Mouse (Mus musculus) intestine, embryonic 16.5 days (tissue): ENCODE results near the gene Hsf4. TPM values are rescaled to one million over a fixed set of nuclear protein-coding genes. Genes with fewer than 3 reads are reported as not detected.
A peak's percentile ranks its signal among the peaks of the same experiment; 100 is the strongest.

ENCODE experiments used
- ATAC-seq: fragments of 200-750 bp; cut with Nextera tagmentation; 2 replicates; pipeline ENCODE4 v1.8.0; 2017; ENCODE audit warnings: moderate TSS enrichment, moderate library complexity
- H3K27ac ChIP-seq: fragments of 300-500 bp; sonication (generic); 2 replicates; pipeline ENCODE4 v1.5.1; 2014; ENCODE audit warnings: mild to moderate bottlenecking, low read length
- H3K27me3 ChIP-seq: fragments of 300-500 bp; sonication (generic); replicated peaks from 2 replicates; pipeline ENCODE4 v1.6.1; 2014; ENCODE audit warnings: low read length, control low read depth, mixed read lengths; ENCODE audit not compliant: control insufficient read depth, insufficient read depth
- H3K36me3 ChIP-seq: fragments of 300-500 bp; sonication (generic); 2 replicates; pipeline ENCODE4 v1.6.1; 2014; ENCODE audit warnings: low read length, control low read depth; ENCODE audit not compliant: control insufficient read depth, insufficient read depth
- H3K4me1 ChIP-seq: fragments of 300-500 bp; sonication (generic); 2 replicates; pipeline ENCODE4 v1.6.1; 2014; ENCODE audit warnings: low read length, control low read depth, mixed read lengths; ENCODE audit not compliant: control insufficient read depth, insufficient read depth
- H3K4me2 ChIP-seq: fragments of 300-500 bp; sonication (generic); 2 replicates; pipeline ENCODE4 v1.6.1; 2014; ENCODE audit warnings: low read depth, low read length, control low read depth
- H3K4me3 ChIP-seq: fragments of 300-500 bp; sonication (generic); 2 replicates; pipeline ENCODE4 v1.5.1; 2014; ENCODE audit warnings: mild to moderate bottlenecking, low read length
- H3K9ac ChIP-seq: fragments of 300-500 bp; sonication (generic); 2 replicates; pipeline ENCODE4 v1.6.1; 2014; ENCODE audit warnings: low read depth, low read length
- H3K9me3 ChIP-seq: fragments of 300-500 bp; sonication (generic); 2 replicates; pipeline ENCODE4 v1.6.1; 2016; ENCODE audit warnings: low read length, control low read depth; ENCODE audit not compliant: control insufficient read depth
- WGBS: fragments of 180-500 bp; shearing (Covaris S2); extraction: QIAGEN DNeasy Blood & Tissue Kit; methylation state at CpG from one replicate; pipeline ENCODE4 v1.1.7; 2014; 5-methylcytosine and 5-hydroxymethylcytosine counted together
- microRNA counts: library from miRNA; unstranded; fragments of <30 nt; microRNA quantifications from one replicate; lab custom pipeline; 2016
- microRNA-seq: library from miRNA; unstranded; fragments of <30 nt; microRNA quantifications from one replicate; pipeline ENCODE4, GENCODE M21; 2016
- polyA plus RNA-seq: library from polyadenylated mRNA; unstranded; fragments of >200 nt; fragmentation: Nextera tagmentation; extraction: Ambion mirVana; gene quantifications from 2 replicates; pipeline ENCODE4 v1.2.1, GENCODE M21; 2015

The Hsf4 gene
- polyA plus RNA-seq, 1 experiment from 2014 or later = 0.17 TPM

DNA sequence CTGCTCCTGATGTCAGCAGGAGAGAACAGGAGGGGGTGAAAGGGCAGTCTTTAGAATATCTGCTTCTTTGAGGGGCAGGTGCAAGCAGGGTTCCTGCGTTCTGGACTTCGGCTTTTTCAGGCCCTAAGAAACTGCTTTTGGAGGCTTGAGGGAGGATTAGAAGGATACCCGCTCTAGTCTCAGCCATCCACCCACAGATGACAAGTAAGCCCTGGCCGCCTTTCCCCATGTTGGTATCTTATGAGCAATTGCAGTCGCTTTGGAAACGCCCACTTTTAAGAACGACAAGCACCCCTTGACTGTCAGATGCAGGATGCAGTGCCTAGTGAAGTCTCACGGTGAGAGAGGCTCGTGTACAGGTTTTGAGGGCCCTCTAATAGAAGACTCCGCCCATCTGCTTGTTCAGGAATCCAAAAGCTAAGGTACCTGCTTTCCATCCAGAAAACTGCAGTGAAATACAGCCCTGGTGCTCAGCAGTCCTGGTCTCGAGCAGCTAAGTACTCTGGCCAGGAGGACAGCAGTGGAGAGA is 49.1 kb downstream of the Hsf4 start:
- H3K4me3 ChIP-seq = no peak overlapping the region
- H3K27me3 ChIP-seq = no peaks in the 10 kb centered on the region
- H3K27ac ChIP-seq = no peak overlapping the region
- no peak for ATAC-seq
- WGBS = 80% methylated on average over 11 of the region's 11 CpGs
- H3K9me3 ChIP-seq = no peaks in the 10 kb centered on the region
- H3K9ac ChIP-seq = no peak overlapping the region
- H3K4me2 ChIP-seq = no peak overlapping the region
- H3K4me1 ChIP-seq = no peaks in the 10 kb centered on the region
- no peaks in the 10 kb centered on the region for H3K36me3 ChIP-seq

DNA sequence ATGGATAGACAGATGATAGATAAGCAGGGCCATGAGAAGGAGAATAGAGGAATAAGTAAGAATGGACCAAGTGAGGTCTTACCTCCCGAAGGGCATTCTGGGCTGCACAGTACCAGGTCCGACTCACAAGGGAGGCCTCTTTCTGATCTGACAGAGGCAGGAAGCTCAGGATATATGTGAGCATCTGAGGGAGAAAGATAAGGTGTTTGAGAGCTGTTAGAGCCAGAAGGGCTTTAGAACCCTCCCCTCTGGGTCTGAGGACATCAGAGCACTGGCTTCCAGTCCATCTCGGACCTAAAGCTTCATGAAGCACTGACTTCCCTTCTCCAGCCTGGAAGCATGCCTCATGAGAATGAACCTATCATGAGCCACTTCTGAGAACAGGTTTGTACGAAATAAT is 53.6 kb downstream of the Hsf4 start:
- no peak overlapping the region for H3K27ac ChIP-seq
- peaks cover 15% of the 10 kb centered on the region for H3K4me1 ChIP-seq
- H3K27me3 ChIP-seq = no peaks in the 10 kb centered on the region
- WGBS = 86% methylated on average over 4 of the region's 4 CpGs
- no peaks in the 10 kb centered on the region for H3K9me3 ChIP-seq
- H3K9ac ChIP-seq = no peak overlapping the region
- H3K4me2 ChIP-seq = no peak overlapping the region
- ATAC-seq = no peak
- no peaks in the 10 kb centered on the region for H3K36me3 ChIP-seq
- no peak overlapping the region for H3K4me3 ChIP-seq

MicroRNAs within 50 kb of the gene (microRNA counts, 519-probe panel; counts per million panel counts)
- 2,231 counts per million, percentile 52 among the panel's probes with 10 or more counts for microRNA mmu-miR-328 (lab: Ali Mortazavi, UCI)

Small RNAs within 50 kb of the gene (microRNA-seq; reads per million reads assigned to microRNA genes)
- gene Gm27320 (not detected), gene Mir328 (175 reads per million, percentile 55 among the genes with 10 or more reads in this experiment)

Other genes starting within 250 kb of the Hsf4 start
- gene Ces3a, start 221.2 kb upstream of the Hsf4 start, polyA plus RNA-seq = not detected in 2 replicates
- gene Ces3b, start 186.0 kb upstream of the Hsf4 start, polyA plus RNA-seq = not detected in 2 replicates
- not detected in 2 replicates for gene Ces4a, start 138.0 kb upstream of the Hsf4 start, polyA plus RNA-seq
- 27.4 and 28.2 TPM in 2 replicates for gene Cbfb, start 99.1 kb upstream of the Hsf4 start, polyA plus RNA-seq
- gene D230025D16Rik, start 44.7 kb upstream of the Hsf4 start, polyA plus RNA-seq = 20.6 and 21.7 TPM in 2 replicates
- 16.2 and 17.5 TPM in 2 replicates for gene B3gnt9, start 14.6 kb upstream of the Hsf4 start, polyA plus RNA-seq
- 44.9 and 46.0 TPM in 2 replicates for gene Tradd, start 5.2 kb upstream of the Hsf4 start, polyA plus RNA-seq
- gene Fbxl8, start 5.2 kb upstream of the Hsf4 start, polyA plus RNA-seq = 6.0 and 6.8 TPM in 2 replicates
- gene Nol3, start 6.3 kb downstream of the Hsf4 start, polyA plus RNA-seq = 1.3 and 1.4 TPM in 2 replicates
- gene 4931428F04Rik, start 20.1 kb downstream of the Hsf4 start, polyA plus RNA-seq = 6.7 and 7.2 TPM in 2 replicates
- gene Exoc3l, start 26.3 kb downstream of the Hsf4 start, polyA plus RNA-seq = 6.6 and 7.4 TPM in 2 replicates
- 86.7 and 89.2 TPM in 2 replicates for gene E2f4, start 27.9 kb downstream of the Hsf4 start, polyA plus RNA-seq
- gene Elmo3, start 35.8 kb downstream of the Hsf4 start, polyA plus RNA-seq = 28.0 and 30.3 TPM in 2 replicates
- 1.5 and 1.8 TPM in 2 replicates for gene Lrrc29, start 56.5 kb downstream of the Hsf4 start, polyA plus RNA-seq
- 141 and 142 TPM in 2 replicates for gene Tmem208, start 56.6 kb downstream of the Hsf4 start, polyA plus RNA-seq
- 1.4 and 1.8 TPM in 2 replicates for gene Fhod1, start 78.2 kb downstream of the Hsf4 start, polyA plus RNA-seq
- gene Slc9a5, start 79.0 kb downstream of the Hsf4 start, polyA plus RNA-seq = 0.93 and 1.1 TPM in 2 replicates
- 0.06 and 0.15 TPM in 2 replicates for gene Plekhg4, start 103.5 kb downstream of the Hsf4 start, polyA plus RNA-seq
- 0.04 TPM in 1 of 2 replicates, not detected in the other for gene Kctd19, start 143.7 kb downstream of the Hsf4 start, polyA plus RNA-seq
- 0.07 TPM in 1 of 2 replicates, not detected in the other for gene Lrrc36, start 143.8 kb downstream of the Hsf4 start, polyA plus RNA-seq
- 41.9 and 42.3 TPM in 2 replicates for gene Tppp3, start 201.7 kb downstream of the Hsf4 start, polyA plus RNA-seq
- 17.5 and 18.5 TPM in 2 replicates for gene Zdhhc1, start 227.1 kb downstream of the Hsf4 start, polyA plus RNA-seq
- 1.9 and 2.3 TPM in 2 replicates for gene Hsd11b2, start 249.0 kb downstream of the Hsf4 start, polyA plus RNA-seq